Mouse (Mus musculus): ENCODE data around the gene Dda1. TPM values are rescaled to one million over a fixed set of nuclear protein-coding genes. Genes with fewer than 3 reads are reported as not detected.
A peak's percentile ranks its signal among the peaks of the same experiment; 100 is the strongest.

The Dda1 gene
- polyA plus RNA-seq, 1 experiment from 2014 or later, result 91.7 TPM

DNA sequence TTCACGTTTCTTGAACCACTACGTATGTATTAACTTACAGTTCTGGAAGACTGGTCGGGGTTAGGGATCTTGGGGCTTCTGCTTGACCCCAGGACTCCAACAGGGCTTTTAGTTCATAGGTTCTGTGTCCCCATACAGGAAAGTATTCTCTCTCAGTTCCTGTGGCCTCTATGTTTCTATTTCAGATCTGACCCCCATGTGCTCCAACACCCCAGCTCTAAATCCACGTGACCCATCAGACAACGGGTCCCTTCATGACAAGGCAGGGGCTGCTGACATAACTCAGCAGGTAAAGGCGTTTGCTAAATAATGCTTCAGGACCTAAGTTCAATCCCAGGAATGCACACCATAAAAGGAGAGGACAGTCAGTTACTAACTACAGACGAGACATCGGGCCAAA, 3.3 kb upstream of the Dda1 start:
- 79% methylated on average over 8 of the region's 8 CpGs for WGBS
- ATAC-seq, result no peak
- Histone ChIP-seq H3K4me2 (ENCODE audit: low read depth, low read length) (peak overlapping the region; percentile 72), H3K36me3 (ENCODE audit: control insufficient read depth, insufficient read depth, low read length) (peaks cover 7% of the 10 kb centered on the region), H3K4me1 (ENCODE audit: control insufficient read depth, insufficient read depth, low read length) (peaks cover 35% of the 10 kb centered on the region), H3K9me3 (ENCODE audit: control insufficient read depth, low read length) (no peaks in the 10 kb centered on the region), H3K4me3 (ENCODE audit: low read length) (peak overlapping the region; percentile 69), H3K9ac (ENCODE audit: low read depth, low read length) (peak overlapping the region; percentile 75; the same call in 1 of the 2 replicates), H3K27ac (ENCODE audit: low read length) (no peak overlapping the region), H3K27me3 (replicated peaks; ENCODE audit: control insufficient read depth, insufficient read depth, low read length) (no peaks in the 10 kb centered on the region)

GRCm38 (mm10) chr8:71466198-71466597, 2.8 kb upstream of the Dda1 start:
- Histone ChIP-seq H3K36me3 (ENCODE audit: control insufficient read depth, insufficient read depth, low read length) (peaks cover 3% of the 10 kb centered on the region), H3K27me3 (replicated peaks; ENCODE audit: control insufficient read depth, insufficient read depth, low read length) (no peaks in the 10 kb centered on the region), H3K9ac (ENCODE audit: low read depth, low read length) (no peak overlapping the region), H3K4me3 (ENCODE audit: low read length) (no peak overlapping the region), H3K4me2 (ENCODE audit: low read depth, low read length) (no peak overlapping the region), H3K27ac (ENCODE audit: low read length) (no peak overlapping the region), H3K9me3 (ENCODE audit: control insufficient read depth, low read length) (no peaks in the 10 kb centered on the region), H3K4me1 (ENCODE audit: control insufficient read depth, insufficient read depth, low read length) (peaks cover 37% of the 10 kb centered on the region)
- ATAC-seq, result no peak
- WGBS, result 93% methylated on average over 5 of the region's 5 CpGs

DNA sequence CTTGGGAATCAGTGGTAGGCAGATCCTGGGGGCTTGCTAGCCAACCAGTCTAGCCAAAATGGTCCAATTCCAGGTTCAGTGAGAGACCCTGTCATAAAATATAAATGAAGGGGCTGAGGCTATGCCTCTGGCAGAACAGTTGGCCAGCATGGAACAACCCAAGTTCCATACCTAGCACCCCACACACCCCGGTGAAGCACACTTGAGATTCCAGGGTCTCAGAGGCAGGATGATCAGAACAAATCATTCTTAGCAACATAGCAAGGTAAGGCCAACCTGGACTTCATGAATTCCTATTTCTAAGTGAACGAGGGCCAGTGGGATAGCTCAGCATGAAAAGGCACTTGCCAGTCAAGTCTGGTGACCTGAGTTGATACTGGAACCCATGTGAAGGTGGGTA, 1.8 kb upstream of the Dda1 start:
- WGBS, result 92% methylated on average over 2 of the region's 2 CpGs
- H3K9ac ChIP-seq (ENCODE audit: low read depth, low read length), result no peak overlapping the region
- no peak overlapping the region for H3K4me3 ChIP-seq (ENCODE audit: low read length)
- no peaks in the 10 kb centered on the region; the same call in 1 of the 2 replicates for H3K36me3 ChIP-seq (ENCODE audit: control insufficient read depth, insufficient read depth, low read length)
- H3K4me1 ChIP-seq (ENCODE audit: control insufficient read depth, insufficient read depth, low read length), result peaks cover 35% of the 10 kb centered on the region
- H3K9me3 ChIP-seq (ENCODE audit: control insufficient read depth, low read length), result no peaks in the 10 kb centered on the region
- no peak for ATAC-seq
- no peak overlapping the region for H3K4me2 ChIP-seq (ENCODE audit: low read depth, low read length)
- H3K27me3 ChIP-seq (replicated peaks; ENCODE audit: control insufficient read depth, insufficient read depth, low read length), result no peaks in the 10 kb centered on the region
- no peak overlapping the region for H3K27ac ChIP-seq (ENCODE audit: low read length)

- H3K27me3 ChIP-seq (replicated peaks; ENCODE audit: control insufficient read depth, insufficient read depth, low read length), result no peaks in the 10 kb centered on the region
- H3K9me3 ChIP-seq (ENCODE audit: control insufficient read depth, low read length), result no peaks in the 10 kb centered on the region
- no peak for ATAC-seq
- H3K4me1 ChIP-seq (ENCODE audit: control insufficient read depth, insufficient read depth, low read length), result peaks cover 28% of the 10 kb centered on the region
- H3K27ac ChIP-seq (ENCODE audit: low read length), result no peak overlapping the region
- H3K4me3 ChIP-seq (ENCODE audit: low read length), result no peak overlapping the region
- H3K9ac ChIP-seq (ENCODE audit: low read depth, low read length), result no peak overlapping the region
- H3K36me3 ChIP-seq (ENCODE audit: control insufficient read depth, insufficient read depth, low read length), result no peaks in the 10 kb centered on the region; the same call in 1 of the 2 replicates
- no peak overlapping the region for H3K4me2 ChIP-seq (ENCODE audit: low read depth, low read length)
- 81% methylated on average over 1 of the region's 1 CpGs for WGBS
Measured at GRCm38 (mm10) chr8:71468001-71468400, 998 bp upstream of the Dda1 start.

DNA sequence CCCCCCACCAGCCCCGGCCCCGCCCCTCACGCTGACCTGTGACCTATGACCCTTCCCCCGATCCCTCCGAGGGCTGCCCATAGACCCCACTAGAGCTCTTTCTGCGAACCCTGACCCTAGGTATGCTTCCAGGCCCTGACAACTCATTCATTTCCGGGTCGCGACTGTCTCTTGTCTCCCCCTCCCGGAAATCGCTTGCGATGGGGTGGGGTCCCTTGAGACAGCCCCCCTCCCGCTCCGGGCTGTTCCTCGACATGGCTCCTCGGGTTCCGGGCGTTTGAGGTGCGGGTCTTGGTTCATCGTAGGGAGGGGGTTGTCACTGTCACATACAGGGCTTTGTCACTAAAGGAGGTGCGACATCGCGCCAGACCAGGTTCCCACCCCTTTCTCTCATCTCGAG, 412 bp downstream of the Dda1 start:
- no peaks in the 10 kb centered on the region for H3K27me3 ChIP-seq (replicated peaks; ENCODE audit: control insufficient read depth, insufficient read depth, low read length)
- peaks cover 21% of the 10 kb centered on the region for H3K4me1 ChIP-seq (ENCODE audit: control insufficient read depth, insufficient read depth, low read length)
- peak overlapping the region; percentile 84 for H3K4me2 ChIP-seq (ENCODE audit: low read depth, low read length)
- H3K9ac ChIP-seq (ENCODE audit: low read depth, low read length), result peak overlapping the region; percentile 87
- WGBS, result under 1% methylated on average over 24 of the region's 24 CpGs
- H3K27ac ChIP-seq (ENCODE audit: low read length), result peak overlapping the region; percentile 60
- ATAC-seq, result peak; percentile 16
- H3K4me3 ChIP-seq (ENCODE audit: low read length), result peak overlapping the region; percentile 78
- H3K9me3 ChIP-seq (ENCODE audit: control insufficient read depth, low read length), result no peaks in the 10 kb centered on the region
- peaks cover 5% of the 10 kb centered on the region; the same call in 1 of the 2 replicates for H3K36me3 ChIP-seq (ENCODE audit: control insufficient read depth, insufficient read depth, low read length)

DNA sequence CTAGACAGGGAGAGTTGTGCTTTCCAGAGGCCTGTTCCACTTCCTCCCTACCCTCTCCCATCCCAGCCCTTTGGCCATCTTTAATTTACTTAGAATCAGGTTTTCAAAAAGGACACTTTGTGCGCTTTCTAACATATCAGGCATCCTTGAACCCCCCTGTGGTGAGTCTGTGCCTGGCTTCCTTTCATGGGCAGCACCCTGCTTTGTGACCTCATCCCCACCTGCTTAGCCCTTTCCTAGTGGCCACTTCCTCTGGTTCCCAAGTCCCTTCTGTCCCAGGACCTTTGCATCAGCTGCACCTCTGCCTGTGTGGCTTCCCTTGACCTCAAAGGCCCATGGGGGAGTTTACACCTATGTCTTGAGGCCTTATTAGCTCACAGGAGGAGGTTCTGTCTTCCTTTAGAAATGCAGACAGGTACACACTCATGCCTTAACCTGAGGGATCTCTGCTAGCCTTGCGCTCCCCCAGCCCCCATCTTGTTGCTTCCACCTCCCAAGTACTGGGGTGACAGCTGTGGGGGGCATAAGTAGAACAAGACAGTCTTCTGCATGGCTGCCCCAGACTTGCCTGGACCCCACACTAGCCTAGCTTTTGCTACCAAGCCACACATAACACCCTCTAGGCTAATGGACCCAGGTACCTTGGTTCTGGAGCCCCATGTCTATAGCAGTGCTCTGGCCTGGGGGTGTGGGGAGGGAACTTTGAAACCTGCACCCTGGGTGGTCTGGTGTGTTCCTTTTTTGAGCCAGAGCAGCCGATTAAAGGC, 1.3 kb downstream of the Dda1 start:
- no peak for ATAC-seq
- Histone ChIP-seq H3K27me3 (replicated peaks; ENCODE audit: control insufficient read depth, insufficient read depth, low read length) (no peaks in the 10 kb centered on the region), H3K4me1 (ENCODE audit: control insufficient read depth, insufficient read depth, low read length) (peaks cover 21% of the 10 kb centered on the region), H3K4me3 (ENCODE audit: low read length) (peak overlapping the region; percentile 78), H3K9ac (ENCODE audit: low read depth, low read length) (peak overlapping the region; percentile 87), H3K4me2 (ENCODE audit: low read depth, low read length) (peak overlapping the region; percentile 84), H3K9me3 (ENCODE audit: control insufficient read depth, low read length) (no peaks in the 10 kb centered on the region), H3K27ac (ENCODE audit: low read length) (no peak overlapping the region), H3K36me3 (ENCODE audit: control insufficient read depth, insufficient read depth, low read length) (peaks cover 6% of the 10 kb centered on the region)
- 84% methylated on average over 3 of the region's 3 CpGs for WGBS

GRCm38 (mm10) chr8:71470913-71471255, 1.9 kb downstream of the Dda1 start:
- no peak overlapping the region for H3K27ac ChIP-seq (ENCODE audit: low read length)
- H3K36me3 ChIP-seq (ENCODE audit: control insufficient read depth, insufficient read depth, low read length), result peaks cover 6% of the 10 kb centered on the region
- no peak overlapping the region for H3K9ac ChIP-seq (ENCODE audit: low read depth, low read length)
- H3K4me2 ChIP-seq (ENCODE audit: low read depth, low read length), result no peak overlapping the region
- no peaks in the 10 kb centered on the region for H3K9me3 ChIP-seq (ENCODE audit: control insufficient read depth, low read length)
- WGBS, result 67% methylated on average over 5 of the region's 5 CpGs
- H3K4me1 ChIP-seq (ENCODE audit: control insufficient read depth, insufficient read depth, low read length), result peaks cover 21% of the 10 kb centered on the region
- no peak overlapping the region for H3K4me3 ChIP-seq (ENCODE audit: low read length)
- ATAC-seq, result no peak
- no peaks in the 10 kb centered on the region for H3K27me3 ChIP-seq (replicated peaks; ENCODE audit: control insufficient read depth, insufficient read depth, low read length)

GRCm38 (mm10) chr8:71471861-71472260, 2.9 kb downstream of the Dda1 start:
- Histone ChIP-seq H3K27ac (ENCODE audit: low read length) (no peak overlapping the region), H3K27me3 (replicated peaks; ENCODE audit: control insufficient read depth, insufficient read depth, low read length) (no peaks in the 10 kb centered on the region), H3K4me2 (ENCODE audit: low read depth, low read length) (no peak overlapping the region), H3K4me3 (ENCODE audit: low read length) (no peak overlapping the region), H3K9ac (ENCODE audit: low read depth, low read length) (no peak overlapping the region), H3K9me3 (ENCODE audit: control insufficient read depth, low read length) (no peaks in the 10 kb centered on the region), H3K36me3 (ENCODE audit: control insufficient read depth, insufficient read depth, low read length) (peaks cover 6% of the 10 kb centered on the region), H3K4me1 (ENCODE audit: control insufficient read depth, insufficient read depth, low read length) (peaks cover 23% of the 10 kb centered on the region)
- no peak for ATAC-seq
- 96% methylated on average over 17 of the region's 17 CpGs for WGBS

DNA sequence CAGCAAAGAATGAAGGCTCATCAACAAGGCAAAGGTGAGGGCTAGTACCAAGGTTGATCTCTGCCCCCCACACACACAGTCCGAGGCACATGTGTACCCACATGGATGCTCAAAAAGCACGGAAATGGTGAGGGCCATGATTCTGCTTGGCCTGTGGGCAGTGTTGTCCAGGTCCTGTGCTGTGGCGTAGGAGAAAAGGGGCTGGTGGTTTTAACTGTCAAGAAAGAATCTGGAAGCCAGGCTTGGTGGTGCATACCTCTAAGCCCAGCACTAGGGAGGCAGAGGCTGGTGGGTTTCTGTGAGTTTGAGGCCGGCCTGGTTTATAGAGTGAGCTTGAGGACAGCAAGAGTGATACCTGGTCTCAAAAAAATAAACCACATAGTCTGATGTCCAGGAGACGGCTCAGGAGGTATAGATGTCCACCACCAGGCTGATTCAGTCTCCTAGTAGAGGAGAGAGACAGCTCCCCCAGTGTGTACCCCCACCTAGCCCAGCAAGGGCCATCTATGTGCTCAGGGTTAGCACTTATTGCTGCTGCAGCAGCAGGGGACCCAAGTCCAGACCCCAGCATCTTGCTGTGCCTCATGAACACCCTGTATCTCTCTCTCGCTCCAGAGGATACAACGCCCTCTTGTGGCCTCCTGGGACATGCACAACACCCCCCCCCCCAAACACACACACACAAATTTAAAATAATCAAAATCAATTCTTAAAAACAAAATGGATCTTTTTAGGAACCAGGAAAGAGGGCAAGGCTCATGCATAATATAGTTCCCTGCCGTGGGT, 3.8 kb downstream of the Dda1 start:
- Histone ChIP-seq H3K9me3 (ENCODE audit: control insufficient read depth, low read length) (no peaks in the 10 kb centered on the region), H3K4me3 (ENCODE audit: low read length) (no peak overlapping the region), H3K4me1 (ENCODE audit: control insufficient read depth, insufficient read depth, low read length) (peaks cover 27% of the 10 kb centered on the region), H3K36me3 (ENCODE audit: control insufficient read depth, insufficient read depth, low read length) (peaks cover 6% of the 10 kb centered on the region), H3K4me2 (ENCODE audit: low read depth, low read length) (no peak overlapping the region), H3K27ac (ENCODE audit: low read length) (no peak overlapping the region), H3K27me3 (replicated peaks; ENCODE audit: control insufficient read depth, insufficient read depth, low read length) (no peaks in the 10 kb centered on the region), H3K9ac (ENCODE audit: low read depth, low read length) (no peak overlapping the region)
- ATAC-seq, result no peak
- 85% methylated on average over 8 of the region's 8 CpGs for WGBS
